ENCODE assay signal across 28 mouse cellular contexts in the genomic region with DNA sequence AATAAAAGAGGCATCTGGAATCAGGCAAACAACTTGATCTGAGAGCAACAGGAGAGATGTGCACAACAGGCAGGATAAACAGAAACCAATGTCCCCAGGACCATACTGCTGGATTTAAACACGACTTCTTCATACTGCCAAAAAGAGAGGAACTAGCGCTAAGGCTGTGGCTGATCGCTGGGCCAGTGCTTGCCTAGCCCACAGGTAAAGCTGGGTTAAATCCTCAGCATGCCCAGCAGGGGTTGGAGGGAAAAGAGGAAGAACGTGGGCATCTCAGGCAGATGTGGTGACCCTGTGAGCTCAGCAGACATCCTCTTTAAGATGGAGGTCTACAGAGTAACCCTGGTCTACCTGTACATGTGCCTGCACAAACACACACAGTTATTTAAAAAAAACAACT. TPM values are rescaled to one million over a fixed set of nuclear protein-coding genes. Genes with fewer than 3 reads are reported as not detected.
DNase-seq lines count a peak whose midpoint lies in the region; TF ChIP-seq lines count a peak whose summit lies in the region.
"Had no signal": no experiment of that assay in that cellular context is flagged by ENCODE, and none has a peak within 500 bp of the region (broad histone marks: within the 10 kb centered on the region; RNA-seq: fewer than 3 reads in every experiment).

No protein-coding gene starts in this region.

- no peak overlapping the region for H3K4me3 ChIP-seq in spleen, adult 2 months (ENCODE audit: extremely low read depth, insufficient read depth, insufficient read length)
- peak overlapping the region; percentile 28 for H3K4me3 ChIP-seq in megakaryocyte, embryonic 14.5 days (replicated peaks)
- H3K4me3 ChIP-seq: embryonic facial prominence, embryonic 13.5 days; erythroblast, embryonic 14.5 days; hindbrain, embryonic 15.5 days; limb, embryonic 12.5 days; liver, embryonic 12.5 days; neural tube, embryonic 12.5 days had no signal

- H3K27ac ChIP-seq in spleen, adult 2 months (ENCODE audit: insufficient read depth, low read length) = no peak overlapping the region
- H3K27ac ChIP-seq: embryonic facial prominence, embryonic 13.5 days; hindbrain, embryonic 15.5 days; limb, embryonic 12.5 days; liver, embryonic 12.5 days; neural tube, embryonic 12.5 days had no signal

- H3K36me3 ChIP-seq in spleen, adult 2 months (ENCODE audit: control insufficient read depth, insufficient read depth, low read length) = no peaks in the 10 kb centered on the region; the same call in 1 of the 2 replicates
- H3K36me3 ChIP-seq in megakaryocyte, embryonic 14.5 days (replicated peaks; ENCODE audit: low read length) = peaks cover 12% of the 10 kb centered on the region
- H3K36me3 ChIP-seq: embryonic facial prominence, embryonic 13.5 days; hindbrain, embryonic 15.5 days; liver, embryonic 12.5 days; neural tube, embryonic 12.5 days had no signal

- no peak for TF ChIP-seq CTCF in spleen, adult 2 months (IDR thresholded peaks at IDR 0.05; ENCODE audit: extremely low read depth, insufficient read depth, insufficient read length, insufficient replicate concordance)

- peak; percentile 12 to 37 for DNase-seq in spleen, adult 2 months (ENCODE audit: low read depth in 1 of 2, low spot score in 2 of 2)
- DNase-seq in spleen, adult 18-20 months = no peak
- peak; percentile 29 for DNase-seq in MEL-GATA-1-ER (ENCODE audit: extremely low read depth, low read depth)
- DNase-seq in testis, postnatal 10 days (ENCODE audit: low spot score) = no peak
- no peak for DNase-seq in embryo, embryonic 9.5 days (ENCODE audit: extremely low spot score)
- DNase-seq in gastrocnemius, postnatal 4 days (ENCODE audit: low spot score in 2 of 2) = no peak
- DNase-seq: adrenal gland, adult 2 months; cerebellum, adult 11 months; cerebellum, postnatal 14 days; heart, adult 18-20 months; heart, postnatal 36 days; kidney, adult 8-10 months; kidney, postnatal 25 days; layer of hippocampus, postnatal 36 days; lung, adult 2 months; lung, postnatal 14 days; midbrain, embryonic 14.5 days; retina, postnatal 1 day; right cerebral cortex, postnatal 25 days; thymus, postnatal 14 days had no signal

- H3K27me3 ChIP-seq in spleen, adult 2 months (ENCODE audit: control insufficient read depth, insufficient read depth, low read length) = no peaks in the 10 kb centered on the region
- H3K27me3 ChIP-seq in megakaryocyte, embryonic 14.5 days (replicated peaks) = no peaks in the 10 kb centered on the region
- H3K27me3 ChIP-seq: embryonic facial prominence, embryonic 13.5 days; hindbrain, embryonic 15.5 days; limb, embryonic 12.5 days; liver, embryonic 12.5 days; neural tube, embryonic 12.5 days; Patski had no signal

- 6% methylated on average over 4 of the region's 4 CpGs for WGBS in spleen, adult 2 months

- H3K9me3 ChIP-seq in megakaryocyte, embryonic 14.5 days = no peaks in the 10 kb centered on the region
- H3K9me3 ChIP-seq: embryonic facial prominence, embryonic 13.5 days; hindbrain, embryonic 15.5 days; limb, embryonic 12.5 days; liver, embryonic 12.5 days; neural tube, embryonic 12.5 days had no signal

- peaks cover 4% of the 10 kb centered on the region for H3K4me1 ChIP-seq in spleen, adult 2 months (ENCODE audit: control insufficient read depth, insufficient read depth, insufficient read length)
- H3K4me1 ChIP-seq in megakaryocyte, embryonic 14.5 days = peaks cover 56% of the 10 kb centered on the region
- H3K4me1 ChIP-seq: limb, embryonic 12.5 days; neural tube, embryonic 12.5 days had no signal

- TF ChIP-seq POLR2A in spleen, adult 2 months (IDR thresholded peaks at IDR 0.05; ENCODE audit: low read depth, low read length) = no peak

RNA-seq across cellular contexts. Expression of gene Ubqln1, which starts 10.5 kb away (rescaled TPM):
- 75.4 and 94.8 TPM in 2 replicates for polyA plus RNA-seq in spleen, adult 2 months (2012; rRNA removed)
- 33.9 and 40.9 TPM in 2 replicates for polyA plus RNA-seq in megakaryocyte, embryonic 14.5 days (2012; ENCODE audit: insufficient read depth, low replicate concordance)
- 10 to 100 TPM; 66.4 to 70.1 TPM for total RNA-seq in gastrocnemius, postnatal 4 days (2021)

RNA-seq across cellular contexts. Expression of gene Idnk, which starts 47.5 kb away (rescaled TPM):
- polyA plus RNA-seq in spleen, adult 2 months (2012; rRNA removed) = 22.6 and 24.7 TPM in 2 replicates
- polyA plus RNA-seq in megakaryocyte, embryonic 14.5 days (2012; ENCODE audit: insufficient read depth, low replicate concordance) = 3.4 and 15.6 TPM in 2 replicates
- total RNA-seq in gastrocnemius, postnatal 4 days (2021) = 10 to 100 TPM; 10.8 to 13.9 TPM

Comparison
In these comparisons a context has a peak if more than half of its experiments do, and no peak if none do; other contexts are left out.
1. DNase-seq: peak in spleen, adult 2 months (2 of 2) and MEL-GATA-1-ER (single experiment); none in spleen, adult 18-20 months (0 of 2), testis, postnatal 10 days (single experiment), embryo, embryonic 9.5 days (single experiment) and gastrocnemius, postnatal 4 days (0 of 2).